30 mouse cellular contexts compared by ENCODE assay signal in genomic region chr17:94654634-94655033, GRCm38 (mm10).
"Had no signal": no experiment of that assay in that cellular context is flagged by ENCODE, and none has a peak within 500 bp of the region (broad histone marks: within the 10 kb centered on the region; RNA-seq: fewer than 3 reads in every experiment).

No protein-coding gene starts in this region.

- DNase-seq: layer of hippocampus, postnatal 36 days; left cerebral cortex, postnatal 4 days; liver; liver, embryonic 13.5 days; liver, postnatal 0 days; lung, adult 18-20 months; lung, postnatal 10 days; lung, postnatal 14 days; lung, postnatal 4 days; midbrain, embryonic 14.5 days had no signal

- H3K9ac ChIP-seq: limb, embryonic 12.5 days; limb, embryonic 13.5 days; limb, embryonic 15.5 days; liver, embryonic 12.5 days; liver, embryonic 13.5 days; liver, embryonic 14.5 days; liver, embryonic 15.5 days; liver, postnatal 0 days; lung, embryonic 15.5 days; midbrain, embryonic 12.5 days; midbrain, embryonic 13.5 days; midbrain, embryonic 15.5 days; neural tube, embryonic 12.5 days had no signal

- ATAC-seq: liver, embryonic 12.5 days; liver, postnatal 0 days; midbrain, embryonic 13.5 days; midbrain, embryonic 15.5 days; midbrain, embryonic 16.5 days had no signal

- H3K4me3 ChIP-seq: left cerebral cortex, adult 2 months; limb, embryonic 10.5 days; limb, embryonic 12.5 days; limb, embryonic 13.5 days; limb, embryonic 15.5 days; liver, embryonic 12.5 days; liver, embryonic 13.5 days; liver, embryonic 15.5 days; lung, embryonic 15.5 days; megakaryocyte, embryonic 14.5 days; midbrain, embryonic 10.5 days; midbrain, embryonic 12.5 days; midbrain, embryonic 13.5 days; midbrain, embryonic 15.5 days; myocyte; neural tube, embryonic 12.5 days had no signal

- H3K27me3 ChIP-seq: limb, embryonic 12.5 days; limb, embryonic 13.5 days; limb, embryonic 15.5 days; liver, embryonic 12.5 days; liver, embryonic 13.5 days; liver, embryonic 15.5 days; lung, embryonic 15.5 days; megakaryocyte, embryonic 14.5 days; midbrain, embryonic 12.5 days; midbrain, embryonic 13.5 days; midbrain, embryonic 15.5 days; neural tube, embryonic 12.5 days had no signal

- H3K36me3 ChIP-seq: limb, embryonic 10.5 days; limb, embryonic 12.5 days; limb, embryonic 13.5 days; limb, embryonic 15.5 days; liver, embryonic 12.5 days; liver, embryonic 13.5 days; liver, embryonic 15.5 days; lung, embryonic 15.5 days; midbrain, embryonic 10.5 days; midbrain, embryonic 12.5 days; midbrain, embryonic 13.5 days; midbrain, embryonic 15.5 days; neural tube, embryonic 12.5 days had no signal

- H3K4me1 ChIP-seq: limb, embryonic 10.5 days; limb, embryonic 12.5 days; limb, embryonic 13.5 days; limb, embryonic 15.5 days; liver, embryonic 12.5 days; liver, embryonic 13.5 days; liver, embryonic 15.5 days; lung, embryonic 15.5 days; megakaryocyte, embryonic 14.5 days; midbrain, embryonic 10.5 days; midbrain, embryonic 12.5 days; midbrain, embryonic 13.5 days; midbrain, embryonic 15.5 days; neural tube, embryonic 12.5 days had no signal

- H3K27ac ChIP-seq: left cerebral cortex, adult 2 months; limb, embryonic 10.5 days; limb, embryonic 12.5 days; limb, embryonic 13.5 days; limb, embryonic 15.5 days; liver, embryonic 12.5 days; liver, embryonic 13.5 days; liver, embryonic 14.5 days; liver, embryonic 15.5 days; lung, embryonic 15.5 days; macrophage; midbrain, embryonic 10.5 days; midbrain, embryonic 12.5 days; midbrain, embryonic 13.5 days; midbrain, embryonic 15.5 days; neural tube, embryonic 12.5 days had no signal

- H3K9me3 ChIP-seq: limb, embryonic 10.5 days; limb, embryonic 12.5 days; limb, embryonic 13.5 days; limb, embryonic 15.5 days; liver, embryonic 13.5 days; liver, embryonic 15.5 days; lung, embryonic 15.5 days; midbrain, embryonic 10.5 days; midbrain, embryonic 12.5 days; midbrain, embryonic 13.5 days; midbrain, embryonic 15.5 days; neural tube, embryonic 12.5 days had no signal

- H3K4me2 ChIP-seq: limb, embryonic 12.5 days; limb, embryonic 13.5 days; limb, embryonic 15.5 days; liver, embryonic 11.5 days; liver, embryonic 12.5 days; liver, embryonic 13.5 days; liver, embryonic 15.5 days; lung, embryonic 15.5 days; midbrain, embryonic 11.5 days; midbrain, embryonic 12.5 days; midbrain, embryonic 13.5 days; midbrain, embryonic 15.5 days; neural tube, embryonic 12.5 days had no signal
